Mouse (Mus musculus): ENCODE results near the gene Sgpp2. TPM values are rescaled to one million over a fixed set of nuclear protein-coding genes. Genes with fewer than 3 reads are reported as not detected.

Sgpp2 gene
- polyA plus RNA-seq, 1 experiment from 2014 or later = 0.76 TPM

DNA sequence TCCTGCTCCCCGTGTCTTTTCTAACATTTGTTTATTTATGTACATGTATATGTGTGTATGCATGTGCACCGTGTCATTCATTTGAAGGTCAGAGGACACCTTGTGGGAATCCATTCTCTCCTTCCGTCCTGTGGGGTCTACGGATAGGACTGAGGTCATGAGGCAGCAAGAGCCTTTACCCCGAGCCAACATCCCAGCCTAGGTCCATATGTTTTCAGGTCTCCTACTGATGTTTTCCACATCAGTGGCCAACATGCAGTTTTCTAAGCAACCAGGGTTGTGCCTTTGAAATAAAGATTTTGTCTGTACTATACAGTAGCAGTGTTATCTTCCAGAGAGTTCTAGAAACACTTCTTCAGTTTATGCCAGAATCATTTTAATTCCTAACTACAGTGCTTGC is 63.7 kb downstream of the Sgpp2 start:
- Histone ChIP-seq H3K27ac (no peak overlapping the region), H3K4me3 (no peak overlapping the region), H3K36me3 (no peaks in the 10 kb centered on the region), H3K9me3 (peaks cover 9% of the 10 kb centered on the region), H3K27me3 (no peaks in the 10 kb centered on the region), H3K4me2 (replicated peaks) (no peak overlapping the region), H3K9ac (no peak overlapping the region), H3K4me1 (peaks cover 7% of the 10 kb centered on the region)
- WGBS = 86% methylated on average over 5 of the region's 5 CpGs
- ATAC-seq (ENCODE audit: low FRiP score, low read depth) = no peak

DNA sequence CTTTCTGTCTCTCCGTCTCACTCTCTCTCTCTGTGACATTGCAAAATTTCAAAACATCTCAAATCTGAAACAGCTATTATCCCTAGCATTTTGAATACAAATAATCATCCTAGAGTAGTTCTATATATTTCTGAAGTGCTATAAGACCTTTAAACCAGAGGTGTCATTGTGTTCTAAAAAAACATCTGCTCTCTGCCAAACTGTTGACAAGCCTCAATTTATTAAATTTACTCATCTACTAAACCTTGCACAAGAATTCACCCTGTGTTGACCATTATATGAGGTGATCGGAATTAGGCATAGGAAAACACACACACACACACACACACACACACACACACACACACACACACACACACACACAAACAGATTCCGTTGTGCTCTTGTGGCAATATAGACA is 64.9 kb downstream of the Sgpp2 start:
- Histone ChIP-seq H3K27ac (no peak overlapping the region), H3K4me3 (no peak overlapping the region), H3K4me2 (replicated peaks) (no peak overlapping the region), H3K4me1 (peaks cover 7% of the 10 kb centered on the region), H3K9me3 (peaks cover 9% of the 10 kb centered on the region), H3K9ac (no peak overlapping the region), H3K36me3 (no peaks in the 10 kb centered on the region), H3K27me3 (no peaks in the 10 kb centered on the region)
- 87% methylated on average over 3 of the region's 3 CpGs for WGBS
- no peak for ATAC-seq (ENCODE audit: low FRiP score, low read depth)

- 96% methylated on average over 4 of the region's 4 CpGs for WGBS
Observed at GRCm38 (mm10) chr1:78380950-78381349, 70.8 kb downstream of the Sgpp2 start.

GRCm38 (mm10) chr1:78387854-78388253 is 77.7 kb downstream of the Sgpp2 start:
- H3K9ac ChIP-seq = no peak overlapping the region
- WGBS = 66% methylated on average over 4 of the region's 4 CpGs

More at GRCm38 (mm10) chr1:78380950-78381349, 70.8 kb downstream of the Sgpp2 start:
- H3K4me1 ChIP-seq = no peaks in the 10 kb centered on the region
- H3K36me3 ChIP-seq = no peaks in the 10 kb centered on the region
- H3K27ac ChIP-seq = no peak overlapping the region
- H3K4me3 ChIP-seq = no peak overlapping the region
- no peak for ATAC-seq (ENCODE audit: low FRiP score, low read depth)
- no peaks in the 10 kb centered on the region for H3K9me3 ChIP-seq
- no peak overlapping the region for H3K9ac ChIP-seq
- no peaks in the 10 kb centered on the region for H3K27me3 ChIP-seq
- no peak overlapping the region for H3K4me2 ChIP-seq (replicated peaks)

DNA sequence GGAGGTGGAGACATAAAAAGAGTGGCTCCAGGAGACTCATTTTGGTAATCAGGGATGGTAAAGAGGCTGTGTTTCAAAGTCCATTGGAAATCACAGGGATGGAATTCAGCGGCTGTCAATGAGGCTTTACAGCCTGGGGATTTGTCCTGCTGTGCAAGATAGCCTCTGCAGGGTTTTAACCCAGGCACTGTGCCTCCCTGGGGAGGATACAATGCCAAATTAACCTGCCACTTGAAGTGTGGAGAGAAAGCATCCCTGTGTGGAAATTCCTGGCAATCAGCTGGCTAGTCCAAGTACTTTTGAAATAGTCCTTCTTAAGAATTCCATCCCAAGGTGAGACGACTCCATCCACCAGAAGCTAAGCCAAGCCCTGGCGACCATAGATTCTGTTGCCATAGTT is 78.7 kb downstream of the Sgpp2 start:
- H3K27me3 ChIP-seq = no peaks in the 10 kb centered on the region
- H3K4me1 ChIP-seq = 0 out of 2 replicates have a peak, but pooled peaks cover 3% of the 10 kb centered on the region
- no peaks in the 10 kb centered on the region for H3K36me3 ChIP-seq
- H3K9ac ChIP-seq = no peak overlapping the region
- 20% methylated on average over 3 of the region's 3 CpGs for WGBS
- no peak overlapping the region for H3K27ac ChIP-seq
- no peak overlapping the region for H3K4me2 ChIP-seq (replicated peaks)
- no peak overlapping the region for H3K4me3 ChIP-seq
- ATAC-seq (ENCODE audit: low FRiP score, low read depth) = no peak
- H3K9me3 ChIP-seq = no peaks in the 10 kb centered on the region

More at GRCm38 (mm10) chr1:78387854-78388253, 77.7 kb downstream of the Sgpp2 start:
- Histone ChIP-seq H3K9me3 (no peaks in the 10 kb centered on the region), H3K27ac (no peak overlapping the region), H3K4me2 (replicated peaks) (no peak overlapping the region), H3K27me3 (no peaks in the 10 kb centered on the region), H3K4me3 (no peak overlapping the region), H3K36me3 (no peaks in the 10 kb centered on the region), H3K4me1 (0 out of 2 replicates have a peak, but pooled peaks cover 3% of the 10 kb centered on the region)
- ATAC-seq (ENCODE audit: low FRiP score, low read depth) = no peak

DNA sequence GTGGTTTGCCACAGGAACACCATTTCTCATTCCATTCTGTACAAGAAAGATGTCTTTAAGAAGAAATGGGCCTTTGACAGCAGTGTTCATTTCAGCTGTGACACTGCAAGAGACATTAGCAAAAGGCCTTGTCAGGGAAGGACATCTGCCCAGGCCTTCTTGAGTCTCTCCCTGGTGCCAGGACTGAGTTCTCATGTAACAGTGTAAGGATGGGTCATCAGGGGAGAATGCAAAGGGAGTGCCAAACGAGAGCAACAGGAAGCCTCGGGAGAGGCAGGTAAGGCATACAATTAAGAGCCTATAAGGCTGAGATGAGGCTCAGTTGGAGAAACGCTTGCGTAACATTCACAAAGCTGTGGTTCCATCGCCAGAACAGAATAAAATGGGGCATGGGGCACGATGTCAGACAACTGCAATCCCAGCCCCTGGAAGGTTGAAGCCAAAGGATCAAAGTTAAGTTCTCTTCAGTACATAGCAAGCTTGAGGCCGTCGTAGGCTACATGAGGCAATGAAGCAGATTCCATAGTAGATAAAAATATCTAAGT is 85.1 kb downstream of the Sgpp2 start:
- WGBS = 62% methylated on average over 8 of the region's 8 CpGs
- Histone ChIP-seq H3K9me3 (no peaks in the 10 kb centered on the region), H3K4me2 (replicated peaks) (no peak overlapping the region), H3K36me3 (no peaks in the 10 kb centered on the region), H3K27me3 (no peaks in the 10 kb centered on the region), H3K4me3 (no peak overlapping the region), H3K9ac (no peak overlapping the region), H3K27ac (no peak overlapping the region), H3K4me1 (peaks cover 10% of the 10 kb centered on the region; the same call in 1 of the 2 replicates)
- ATAC-seq (ENCODE audit: low FRiP score, low read depth) = no peak

GRCm38 (mm10) chr1:78395737-78396136 is 85.6 kb downstream of the Sgpp2 start:
- no peaks in the 10 kb centered on the region for H3K27me3 ChIP-seq
- ATAC-seq (ENCODE audit: low FRiP score, low read depth) = no peak
- no peak overlapping the region for H3K4me2 ChIP-seq (replicated peaks)
- no peak overlapping the region for H3K4me3 ChIP-seq
- H3K36me3 ChIP-seq = no peaks in the 10 kb centered on the region
- H3K27ac ChIP-seq = no peak overlapping the region
- peaks cover 10% of the 10 kb centered on the region; the same call in 1 of the 2 replicates for H3K4me1 ChIP-seq
- WGBS = 41% methylated on average over 6 of the region's 6 CpGs
- H3K9me3 ChIP-seq = no peaks in the 10 kb centered on the region
- no peak overlapping the region for H3K9ac ChIP-seq

GRCm38 (mm10) chr1:78396320-78396913 is 86.3 kb downstream of the Sgpp2 start:
- no peak for ATAC-seq (ENCODE audit: low FRiP score, low read depth)
- H3K4me1 ChIP-seq = peaks cover 10% of the 10 kb centered on the region; the same call in 1 of the 2 replicates
- H3K9me3 ChIP-seq = no peaks in the 10 kb centered on the region
- no peaks in the 10 kb centered on the region for H3K36me3 ChIP-seq
- 0 out of 2 replicates have a peak overlapping the region, but pooled peaks have one; percentile 28 for H3K27ac ChIP-seq
- WGBS = 41% methylated on average over 8 of the region's 8 CpGs
- no peaks in the 10 kb centered on the region for H3K27me3 ChIP-seq
- no peak overlapping the region for H3K4me2 ChIP-seq (replicated peaks)
- H3K4me3 ChIP-seq = no peak overlapping the region
- H3K9ac ChIP-seq = no peak overlapping the region

DNA sequence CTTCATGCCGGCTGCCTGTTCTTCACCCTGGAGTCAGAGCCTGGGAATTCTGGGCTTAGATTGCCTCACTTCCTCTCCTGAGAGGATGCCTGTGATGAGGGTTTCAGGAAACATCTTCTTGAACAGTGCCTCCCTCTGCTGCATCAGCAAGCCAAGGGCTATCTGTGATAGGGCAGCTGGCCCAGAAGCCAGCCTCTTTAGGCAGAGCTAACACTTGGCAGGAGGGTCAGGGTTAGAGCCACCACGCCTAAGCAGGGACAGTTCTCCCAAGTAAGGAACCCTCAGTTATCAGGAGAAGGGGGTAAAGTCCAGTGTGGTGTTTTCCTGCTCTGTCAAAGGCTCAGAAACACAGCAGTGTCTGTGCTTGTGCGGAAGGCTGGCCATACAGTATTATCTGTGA is 89.6 kb downstream of the Sgpp2 start:
- 79% methylated on average over 3 of the region's 3 CpGs for WGBS
- H3K4me3 ChIP-seq = no peak overlapping the region
- H3K4me1 ChIP-seq = peaks cover 10% of the 10 kb centered on the region; the same call in 1 of the 2 replicates
- no peaks in the 10 kb centered on the region for H3K36me3 ChIP-seq
- no peak overlapping the region for H3K4me2 ChIP-seq (replicated peaks)
- no peaks in the 10 kb centered on the region for H3K27me3 ChIP-seq
- H3K27ac ChIP-seq = no peak overlapping the region
- no peaks in the 10 kb centered on the region for H3K9me3 ChIP-seq
- H3K9ac ChIP-seq = no peak overlapping the region
- no peak for ATAC-seq (ENCODE audit: low FRiP score, low read depth)

DNA sequence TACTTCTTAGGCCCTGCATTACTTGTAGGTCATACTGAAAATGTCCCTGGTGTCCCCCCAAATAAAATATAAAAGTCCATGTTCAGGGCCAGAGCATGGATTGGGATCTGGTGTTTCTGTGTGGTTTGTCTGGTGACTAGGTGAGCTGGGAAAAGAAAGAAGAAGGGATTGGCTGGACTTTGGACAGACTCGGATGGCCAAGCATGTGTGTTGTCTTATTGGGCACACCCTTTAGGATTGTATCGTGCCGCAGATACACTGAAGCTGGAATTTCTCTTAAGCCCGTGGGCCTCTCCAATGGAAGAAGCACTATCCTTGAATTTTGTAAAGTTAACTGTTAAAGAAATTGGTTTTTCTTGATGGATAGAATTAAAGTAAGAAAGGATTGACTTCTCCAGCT is 91.3 kb downstream of the Sgpp2 start:
- H3K27me3 ChIP-seq = no peaks in the 10 kb centered on the region
- ATAC-seq (ENCODE audit: low FRiP score, low read depth) = no peak
- H3K9ac ChIP-seq = no peak overlapping the region
- 0 out of 2 replicates have a peak, but pooled peaks cover under 1% of the 10 kb centered on the region for H3K4me1 ChIP-seq
- no peaks in the 10 kb centered on the region for H3K9me3 ChIP-seq
- no peak overlapping the region for H3K27ac ChIP-seq
- H3K4me2 ChIP-seq (replicated peaks) = no peak overlapping the region
- 92% methylated on average over 4 of the region's 4 CpGs for WGBS
- no peaks in the 10 kb centered on the region for H3K36me3 ChIP-seq
- H3K4me3 ChIP-seq = no peak overlapping the region

GRCm38 (mm10) chr1:78409396-78409795 is 99.3 kb downstream of the Sgpp2 start:
- H3K36me3 ChIP-seq = no peaks in the 10 kb centered on the region; the same call in 1 of the 2 replicates
- H3K27ac ChIP-seq = no peak overlapping the region
- H3K4me2 ChIP-seq (replicated peaks) = no peak overlapping the region
- H3K4me3 ChIP-seq = no peak overlapping the region
- ATAC-seq (ENCODE audit: low FRiP score, low read depth) = no peak
- 79% methylated on average over 2 of the region's 2 CpGs for WGBS
- H3K9ac ChIP-seq = no peak overlapping the region
- no peaks in the 10 kb centered on the region for H3K27me3 ChIP-seq
- H3K4me1 ChIP-seq = no peaks in the 10 kb centered on the region; the same call in 1 of the 2 replicates
- H3K9me3 ChIP-seq = no peaks in the 10 kb centered on the region

DNA sequence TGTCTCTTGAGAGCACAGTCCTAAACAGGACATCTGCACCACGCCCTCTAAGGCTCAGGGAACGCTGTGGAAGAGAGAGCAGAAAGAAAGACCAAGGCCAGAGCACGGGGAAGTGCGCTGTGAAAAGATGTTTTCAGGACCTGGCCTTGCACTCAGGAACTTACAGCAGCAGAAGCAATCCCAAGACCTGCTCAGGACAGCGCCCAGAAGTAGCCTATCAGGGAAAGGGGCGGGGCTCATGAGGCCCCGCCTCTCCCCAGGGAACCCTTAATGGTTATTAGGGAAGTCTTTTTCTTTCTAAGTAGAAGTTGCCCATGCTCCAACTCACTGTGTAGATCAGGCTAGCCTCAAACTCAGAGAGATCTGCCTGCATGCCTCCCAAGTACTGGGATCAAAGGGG is 102.5 kb downstream of the Sgpp2 start:
- no peak for ATAC-seq (ENCODE audit: low FRiP score, low read depth)
- Histone ChIP-seq H3K27ac (no peak overlapping the region), H3K4me3 (no peak overlapping the region), H3K4me1 (no peaks in the 10 kb centered on the region; the same call in 1 of the 2 replicates), H3K36me3 (peaks cover 7% of the 10 kb centered on the region; the same call in 1 of the 2 replicates), H3K9ac (no peak overlapping the region), H3K9me3 (no peaks in the 10 kb centered on the region), H3K4me2 (replicated peaks) (no peak overlapping the region), H3K27me3 (no peaks in the 10 kb centered on the region)
- WGBS = 25% methylated on average over 7 of the region's 7 CpGs

All from limb, embryonic 13.5 days (tissue).